Mouse (Mus musculus): Measurements from ENCODE around the gene Olfr157. TPM values are rescaled to one million over a fixed set of nuclear protein-coding genes. Genes with fewer than 3 reads are reported as not detected.

Olfr157 gene
- polyA plus RNA-seq, 1 experiment from 2014 or later, result 0.03 TPM

DNA sequence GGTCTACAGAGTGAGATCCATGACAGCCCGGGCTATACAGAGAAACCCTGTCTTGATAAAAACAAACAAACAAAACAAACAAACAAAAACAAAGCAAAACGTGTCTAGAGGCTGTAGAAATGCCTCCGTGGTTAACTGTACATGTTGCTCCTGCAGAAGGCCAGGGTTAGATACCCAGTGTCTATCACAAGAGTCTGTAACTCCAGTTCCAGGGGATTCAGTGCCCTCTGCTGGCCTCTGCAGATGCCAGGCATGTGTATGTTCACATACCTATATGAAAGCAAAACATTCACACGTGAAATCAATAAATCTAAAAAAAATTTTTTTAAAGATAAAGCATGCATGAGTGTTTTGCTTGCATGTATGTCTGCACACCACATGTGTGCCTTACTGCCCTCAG, 23.3 kb upstream of the Olfr157 start:
- H3K4me3 ChIP-seq (replicated peaks; ENCODE audit: low read length), result no peak overlapping the region
- H3K9me3 ChIP-seq (ENCODE audit: control insufficient read depth, low read length), result 0 out of 2 replicates have a peak, but pooled peaks cover 2% of the 10 kb centered on the region
- no peaks in the 10 kb centered on the region for H3K36me3 ChIP-seq (replicated peaks; ENCODE audit: control insufficient read depth, insufficient read depth)
- no peaks in the 10 kb centered on the region for H3K4me1 ChIP-seq (replicated peaks; ENCODE audit: control insufficient read depth, insufficient read depth, low read length)
- H3K27ac ChIP-seq, result no peak overlapping the region
- ATAC-seq (ENCODE audit: low FRiP score) (no peak), DNase-seq (ENCODE audit: low spot score) (no peak)
- no peak overlapping the region for H3K9ac ChIP-seq
- no peaks in the 10 kb centered on the region for H3K27me3 ChIP-seq (ENCODE audit: control insufficient read depth, insufficient read depth, low read length)
- WGBS, result 72% methylated on average over 4 of the region's 4 CpGs
- H3K4me2 ChIP-seq (replicated peaks), result no peak overlapping the region

DNA sequence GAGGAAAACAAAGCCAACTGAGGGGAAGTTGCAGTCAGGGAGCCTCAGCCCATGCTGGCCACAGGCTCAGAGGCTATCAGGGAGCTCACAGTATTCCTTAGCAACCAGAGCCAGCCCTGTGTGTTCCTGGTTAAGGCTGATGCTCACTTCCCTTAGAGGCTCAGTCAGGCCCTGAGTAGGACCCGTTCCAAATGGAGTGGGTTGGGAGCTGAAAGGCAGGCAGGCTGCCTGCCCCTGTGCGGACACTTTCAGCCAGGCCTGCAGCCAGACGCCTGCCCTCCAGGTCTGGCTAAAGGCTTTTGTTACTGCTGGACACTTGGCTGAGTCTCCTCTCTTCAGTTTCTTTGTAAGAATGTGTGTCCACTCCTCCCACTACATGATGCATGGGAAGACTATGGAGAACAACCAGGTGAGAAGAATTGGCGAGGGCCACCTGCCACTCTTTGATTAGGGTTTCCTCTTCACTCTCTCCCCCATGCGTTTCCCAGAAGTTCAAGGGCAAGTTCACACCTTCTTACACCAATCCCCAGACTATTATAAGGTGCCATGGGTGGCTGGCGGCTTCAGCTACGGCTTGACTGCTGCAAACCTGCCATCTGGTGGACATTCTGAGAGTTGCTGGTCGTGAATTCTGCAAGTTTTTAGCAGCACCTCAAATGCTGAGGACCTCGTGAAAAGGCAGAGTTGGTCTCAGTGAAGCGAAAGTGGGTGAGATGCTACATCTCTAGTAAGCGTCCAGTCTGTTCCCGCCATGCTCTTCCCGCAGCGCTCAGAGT, 20.9 kb upstream of the Olfr157 start:
- Histone ChIP-seq H3K9ac (no peak overlapping the region), H3K36me3 (replicated peaks; ENCODE audit: control insufficient read depth, insufficient read depth) (no peaks in the 10 kb centered on the region), H3K9me3 (ENCODE audit: control insufficient read depth, low read length) (no peaks in the 10 kb centered on the region), H3K4me3 (replicated peaks; ENCODE audit: low read length) (no peak overlapping the region), H3K27ac (no peak overlapping the region), H3K4me2 (replicated peaks) (no peak overlapping the region), H3K27me3 (ENCODE audit: control insufficient read depth, insufficient read depth, low read length) (no peaks in the 10 kb centered on the region), H3K4me1 (replicated peaks; ENCODE audit: control insufficient read depth, insufficient read depth, low read length) (no peaks in the 10 kb centered on the region)
- 16% methylated on average over 14 of the region's 14 CpGs for WGBS
- DNase-seq (ENCODE audit: low spot score) (peak; percentile 91), ATAC-seq (ENCODE audit: low FRiP score) (no peak; the same call in 1 of the 2 replicates)

DNA sequence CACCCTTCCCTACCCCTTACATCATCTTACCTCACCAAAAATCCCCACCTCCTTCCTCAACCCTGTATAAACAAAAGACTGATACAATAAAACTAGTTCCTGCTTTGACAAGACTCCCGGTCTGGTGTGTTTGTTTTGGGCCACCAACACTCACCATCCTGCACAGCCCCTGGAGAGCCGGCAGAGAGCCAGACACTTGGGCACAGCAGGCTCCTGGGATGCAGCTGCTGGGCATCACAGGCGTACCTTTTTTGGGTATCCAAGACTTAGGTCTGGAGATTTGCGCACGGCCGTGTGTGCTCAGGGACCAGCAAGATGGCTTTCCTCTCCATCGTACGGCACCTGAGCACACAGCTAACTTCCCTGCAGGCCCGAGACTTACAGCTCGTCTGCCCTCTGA, 19.9 kb upstream of the Olfr157 start:
- H3K9ac ChIP-seq, result no peak overlapping the region
- no peaks in the 10 kb centered on the region for H3K36me3 ChIP-seq (replicated peaks; ENCODE audit: control insufficient read depth, insufficient read depth)
- H3K27ac ChIP-seq, result no peak overlapping the region
- no peaks in the 10 kb centered on the region for H3K9me3 ChIP-seq (ENCODE audit: control insufficient read depth, low read length)
- H3K4me1 ChIP-seq (replicated peaks; ENCODE audit: control insufficient read depth, insufficient read depth, low read length), result no peaks in the 10 kb centered on the region
- WGBS, result 81% methylated on average over 10 of the region's 10 CpGs
- no peak overlapping the region for H3K4me3 ChIP-seq (replicated peaks; ENCODE audit: low read length)
- no peaks in the 10 kb centered on the region for H3K27me3 ChIP-seq (ENCODE audit: control insufficient read depth, insufficient read depth, low read length)
- no peak for DNase-seq (ENCODE audit: low spot score)
- no peak overlapping the region for H3K4me2 ChIP-seq (replicated peaks)
- no peak for ATAC-seq (ENCODE audit: low FRiP score)

GRCm38 (mm10) chr4:43854101-43854500, 14.1 kb upstream of the Olfr157 start:
- Histone ChIP-seq H3K9ac (no peak overlapping the region), H3K9me3 (ENCODE audit: control insufficient read depth, low read length) (no peaks in the 10 kb centered on the region), H3K4me1 (replicated peaks; ENCODE audit: control insufficient read depth, insufficient read depth, low read length) (no peaks in the 10 kb centered on the region), H3K4me2 (replicated peaks) (no peak overlapping the region), H3K4me3 (replicated peaks; ENCODE audit: low read length) (no peak overlapping the region), H3K36me3 (replicated peaks; ENCODE audit: control insufficient read depth, insufficient read depth) (no peaks in the 10 kb centered on the region), H3K27ac (no peak overlapping the region), H3K27me3 (ENCODE audit: control insufficient read depth, insufficient read depth, low read length) (no peaks in the 10 kb centered on the region)
- ATAC-seq (ENCODE audit: low FRiP score), result no peak
- WGBS, result 67% methylated on average over 8 of the region's 8 CpGs
- DNase-seq (ENCODE audit: low spot score), result no peak

GRCm38 (mm10) chr4:43851265-43851664, 11.3 kb upstream of the Olfr157 start, which contains the start of gene Olfr155:
TSS of gene Olfr155 (plus strand) at chr4:43851565.
- ATAC-seq (ENCODE audit: low FRiP score), result no peak
- Histone ChIP-seq H3K9me3 (ENCODE audit: control insufficient read depth, low read length) (no peaks in the 10 kb centered on the region), H3K4me2 (replicated peaks) (no peak within 1 kb of the TSS), H3K27me3 (ENCODE audit: control insufficient read depth, insufficient read depth, low read length) (no peaks in the 10 kb centered on the region), H3K36me3 (replicated peaks; ENCODE audit: control insufficient read depth, insufficient read depth) (no peaks in the 10 kb centered on the region), H3K4me1 (replicated peaks; ENCODE audit: control insufficient read depth, insufficient read depth, low read length) (no peaks in the 10 kb centered on the region), H3K27ac (no peak within 1 kb of the TSS), H3K9ac (no peak within 1 kb of the TSS), H3K4me3 (replicated peaks; ENCODE audit: low read length) (no peak within 1 kb of the TSS)
- WGBS, result 88% methylated on average over 6 of the region's 6 CpGs
- DNase-seq (ENCODE audit: low spot score), result no peak

DNA sequence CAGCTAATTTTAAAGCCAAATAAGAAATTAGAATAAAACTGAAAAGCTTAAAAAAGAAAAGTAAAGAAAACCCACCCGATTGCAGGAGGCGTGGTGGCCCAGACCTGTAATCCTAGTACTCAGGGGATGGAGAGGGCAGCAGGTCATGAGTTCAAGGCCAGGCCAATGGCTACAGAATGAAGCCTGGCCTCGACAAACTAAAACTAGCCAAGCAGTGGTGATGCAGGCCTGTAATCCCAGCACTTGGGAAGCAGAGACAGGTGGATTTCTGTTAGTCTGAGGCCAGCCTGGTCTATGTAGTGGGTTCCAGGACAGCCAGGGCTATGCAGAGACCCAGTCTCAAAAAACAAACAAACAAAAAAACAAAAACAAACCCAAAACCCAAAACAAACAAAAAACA, 1.7 kb downstream of the Olfr157 start:
- Histone ChIP-seq H3K27me3 (ENCODE audit: control insufficient read depth, insufficient read depth, low read length) (no peaks in the 10 kb centered on the region), H3K4me1 (replicated peaks; ENCODE audit: control insufficient read depth, insufficient read depth, low read length) (no peaks in the 10 kb centered on the region), H3K27ac (no peak overlapping the region), H3K9me3 (ENCODE audit: control insufficient read depth, low read length) (no peaks in the 10 kb centered on the region), H3K36me3 (replicated peaks; ENCODE audit: control insufficient read depth, insufficient read depth) (no peaks in the 10 kb centered on the region), H3K4me2 (replicated peaks) (no peak overlapping the region), H3K9ac (no peak overlapping the region), H3K4me3 (replicated peaks; ENCODE audit: low read length) (no peak overlapping the region)
- ATAC-seq (ENCODE audit: low FRiP score) (no peak), DNase-seq (ENCODE audit: low spot score) (no peak)
- 80% methylated on average over 3 of the region's 3 CpGs for WGBS

GRCm38 (mm10) chr4:43834749-43835148, 5.3 kb downstream of the Olfr157 start:
- no peaks in the 10 kb centered on the region for H3K9me3 ChIP-seq (ENCODE audit: control insufficient read depth, low read length)

GRCm38 (mm10) chr4:43833752-43834151, 6.2 kb downstream of the Olfr157 start:
- H3K9ac ChIP-seq, result no peak overlapping the region
- ATAC-seq (ENCODE audit: low FRiP score) (no peak), DNase-seq (ENCODE audit: low spot score) (no peak)
- H3K4me2 ChIP-seq (replicated peaks), result no peak overlapping the region
- H3K36me3 ChIP-seq (replicated peaks; ENCODE audit: control insufficient read depth, insufficient read depth), result no peaks in the 10 kb centered on the region
- H3K4me1 ChIP-seq (replicated peaks; ENCODE audit: control insufficient read depth, insufficient read depth, low read length), result no peaks in the 10 kb centered on the region
- 69% methylated on average over 5 of the region's 5 CpGs for WGBS
- H3K4me3 ChIP-seq (replicated peaks; ENCODE audit: low read length), result no peak overlapping the region
- no peaks in the 10 kb centered on the region for H3K9me3 ChIP-seq (ENCODE audit: control insufficient read depth, low read length)
- H3K27ac ChIP-seq, result no peak overlapping the region
- H3K27me3 ChIP-seq (ENCODE audit: control insufficient read depth, insufficient read depth, low read length), result no peaks in the 10 kb centered on the region

More at GRCm38 (mm10) chr4:43834749-43835148, 5.3 kb downstream of the Olfr157 start:
- H3K4me3 ChIP-seq (replicated peaks; ENCODE audit: low read length), result no peak overlapping the region
- H3K27me3 ChIP-seq (ENCODE audit: control insufficient read depth, insufficient read depth, low read length), result no peaks in the 10 kb centered on the region
- no peak overlapping the region for H3K9ac ChIP-seq
- 79% methylated on average over 4 of the region's 4 CpGs for WGBS
- DNase-seq (ENCODE audit: low spot score) (no peak), ATAC-seq (ENCODE audit: low FRiP score) (no peak)
- no peak overlapping the region for H3K27ac ChIP-seq
- no peak overlapping the region for H3K4me2 ChIP-seq (replicated peaks)
- no peaks in the 10 kb centered on the region for H3K36me3 ChIP-seq (replicated peaks; ENCODE audit: control insufficient read depth, insufficient read depth)
- H3K4me1 ChIP-seq (replicated peaks; ENCODE audit: control insufficient read depth, insufficient read depth, low read length), result no peaks in the 10 kb centered on the region

DNA sequence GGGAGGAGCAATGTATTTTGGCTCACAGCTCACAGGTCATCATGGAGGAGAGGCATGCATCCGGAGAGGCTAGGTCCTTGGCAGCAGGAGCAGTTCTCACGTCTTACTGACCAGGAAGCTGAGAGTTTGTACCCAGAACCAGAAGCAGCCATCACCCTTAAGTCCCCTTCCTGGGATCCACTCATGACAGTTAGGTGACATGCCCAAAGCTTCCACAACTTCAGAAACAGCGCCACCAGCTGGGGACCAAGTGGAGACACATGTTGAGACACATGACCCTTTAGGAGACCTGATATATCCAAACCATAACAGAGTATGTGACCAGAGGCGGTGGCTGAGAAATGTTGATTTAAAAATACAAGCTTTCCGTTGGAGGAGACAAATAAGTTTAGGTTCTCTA, 8.0 kb downstream of the Olfr157 start:
- Histone ChIP-seq H3K9me3 (ENCODE audit: control insufficient read depth, low read length) (no peaks in the 10 kb centered on the region), H3K9ac (no peak overlapping the region), H3K27ac (no peak overlapping the region), H3K4me2 (replicated peaks) (no peak overlapping the region), H3K4me3 (replicated peaks; ENCODE audit: low read length) (no peak overlapping the region), H3K27me3 (ENCODE audit: control insufficient read depth, insufficient read depth, low read length) (no peaks in the 10 kb centered on the region), H3K4me1 (replicated peaks; ENCODE audit: control insufficient read depth, insufficient read depth, low read length) (no peaks in the 10 kb centered on the region), H3K36me3 (replicated peaks; ENCODE audit: control insufficient read depth, insufficient read depth) (no peaks in the 10 kb centered on the region)
- DNase-seq (ENCODE audit: low spot score), result no peak
- ATAC-seq (ENCODE audit: low FRiP score), result no peak
- WGBS, result 70% methylated on average over 5 of the region's 5 CpGs

Measured in hindbrain, embryonic 14.5 days (tissue).